Mouse (Mus musculus) testis, postnatal 10 days (tissue): ENCODE results near the gene Orm3.
A peak's percentile ranks its signal among the peaks of the same experiment; 100 is the strongest.

ENCODE experiments used
- DNase-seq: peaks from one replicate; pipeline ENCODE4 v3.0.0; 2021; ENCODE audit warnings: low spot score

Orm3 gene

DNA sequence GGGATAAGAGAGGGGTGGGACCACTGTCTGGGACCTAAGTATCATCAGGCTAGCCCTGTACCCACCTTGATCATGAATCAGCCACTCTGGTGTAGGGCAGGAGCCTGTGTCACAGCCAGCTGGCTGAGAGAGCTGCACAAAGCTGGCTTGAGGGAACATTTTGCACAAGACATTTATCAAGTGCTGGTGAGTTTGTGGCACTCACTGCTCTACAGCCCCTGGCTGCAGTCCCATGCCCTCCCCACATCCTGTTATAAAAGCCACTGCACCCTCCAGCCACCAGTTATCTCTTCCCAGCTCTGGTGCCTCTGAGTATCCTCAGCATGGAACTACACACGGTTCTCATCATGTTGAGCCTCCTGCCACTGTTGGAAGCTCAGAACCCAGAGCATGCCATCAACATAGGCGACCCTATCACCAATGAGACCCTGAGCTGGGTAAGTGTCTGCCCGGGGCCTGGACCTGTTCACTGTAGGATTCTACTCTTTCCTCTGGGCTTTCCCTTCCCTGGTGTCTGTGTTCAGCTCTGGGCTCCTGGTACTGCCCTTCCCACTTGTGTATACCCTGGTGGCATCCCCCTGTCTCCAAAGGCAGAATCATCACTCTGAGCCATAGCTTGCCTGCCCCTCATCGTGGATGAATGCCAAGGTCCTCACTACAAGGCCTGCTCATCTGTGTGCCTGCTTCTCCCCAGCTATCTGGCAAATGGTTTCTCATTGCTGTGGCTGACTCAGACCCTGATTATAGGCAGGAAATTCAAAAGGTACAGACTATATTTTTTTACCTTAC lies at the start of gene Orm3:
Gene Orm3 (plus strand): TSS at position 286 of the 789 bp plus-strand sequence.
- no peak for DNase-seq

- peak; percentile 97 for DNase-seq
These were observed 48.5 kb upstream of the Orm3 start for GRCm38 (mm10) chr4:63307175-63308062.

- no peak for DNase-seq
These were observed 47.6 kb upstream of the Orm3 start for GRCm38 (mm10) chr4:63308316-63308715.

DNA sequence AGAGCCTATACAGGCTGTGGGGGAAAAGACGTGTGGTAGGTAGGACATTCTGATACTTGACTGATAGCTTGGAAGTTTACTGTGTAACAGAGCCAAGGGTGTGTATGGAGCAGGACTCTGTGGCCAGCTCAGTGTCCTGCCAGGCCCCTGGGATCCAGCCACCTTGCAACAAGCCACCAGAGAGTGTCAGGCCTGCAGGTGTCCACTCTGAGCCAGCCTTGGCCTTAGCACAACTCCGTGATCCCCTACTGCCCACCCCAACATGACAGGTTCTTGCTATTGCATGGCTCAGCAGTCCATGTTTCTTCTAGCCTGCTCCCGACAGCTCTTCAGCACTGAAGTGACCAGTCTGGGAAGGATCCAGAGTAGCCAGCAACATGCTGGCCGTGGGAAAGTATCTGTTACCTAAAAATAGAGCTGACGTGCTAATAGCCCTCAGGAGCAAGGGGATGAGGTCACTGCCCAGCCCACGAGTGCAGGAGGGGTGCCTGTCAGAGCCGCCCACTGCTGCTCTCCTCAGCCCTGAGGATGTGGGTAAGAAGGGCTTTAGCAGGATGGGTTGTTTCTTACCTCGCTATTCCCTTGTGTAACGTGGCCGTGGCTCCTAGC lies 45.6 kb upstream of the Orm3 start:
- DNase-seq: no peak

DNA sequence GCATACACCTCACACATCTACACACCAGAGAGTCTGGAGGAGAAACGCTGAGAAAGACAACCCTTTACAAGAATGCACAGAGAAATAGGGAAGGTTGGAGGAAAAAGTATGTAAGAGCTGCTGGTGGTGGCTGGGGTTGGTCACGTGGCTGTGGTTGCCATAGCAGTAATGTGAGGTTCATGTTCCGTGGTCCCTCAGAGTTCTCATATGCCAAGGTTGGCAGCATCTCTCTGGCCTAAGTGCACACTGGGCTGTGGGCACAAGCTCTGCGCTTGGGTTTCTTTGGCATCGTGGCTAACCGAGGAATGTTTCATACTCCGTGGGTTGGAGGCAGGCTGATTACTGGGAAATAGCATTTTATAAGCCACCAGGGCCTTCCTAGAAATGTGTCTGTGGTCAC lies 44.5 kb upstream of the Orm3 start:
- no peak for DNase-seq

DNA sequence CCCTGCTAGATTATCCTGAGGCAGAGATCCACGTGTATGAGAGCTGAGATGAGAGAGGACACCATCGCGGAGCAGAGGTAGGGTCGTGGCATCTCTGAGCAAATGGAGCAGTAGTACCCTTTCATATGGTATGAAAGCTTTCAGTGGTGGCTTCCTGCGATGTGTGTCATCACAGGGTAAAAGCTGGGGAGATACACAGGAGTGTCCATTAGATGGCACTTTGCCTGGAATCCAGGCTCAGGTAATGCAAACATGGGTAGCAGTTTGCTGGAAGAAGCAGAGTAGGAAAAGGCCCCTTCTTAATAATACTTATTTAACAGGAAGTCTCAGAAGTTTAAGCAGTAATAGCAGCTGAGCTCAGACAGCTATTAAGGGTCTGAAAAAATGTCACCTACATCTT lies 41.9 kb upstream of the Orm3 start:
- no peak for DNase-seq

DNA sequence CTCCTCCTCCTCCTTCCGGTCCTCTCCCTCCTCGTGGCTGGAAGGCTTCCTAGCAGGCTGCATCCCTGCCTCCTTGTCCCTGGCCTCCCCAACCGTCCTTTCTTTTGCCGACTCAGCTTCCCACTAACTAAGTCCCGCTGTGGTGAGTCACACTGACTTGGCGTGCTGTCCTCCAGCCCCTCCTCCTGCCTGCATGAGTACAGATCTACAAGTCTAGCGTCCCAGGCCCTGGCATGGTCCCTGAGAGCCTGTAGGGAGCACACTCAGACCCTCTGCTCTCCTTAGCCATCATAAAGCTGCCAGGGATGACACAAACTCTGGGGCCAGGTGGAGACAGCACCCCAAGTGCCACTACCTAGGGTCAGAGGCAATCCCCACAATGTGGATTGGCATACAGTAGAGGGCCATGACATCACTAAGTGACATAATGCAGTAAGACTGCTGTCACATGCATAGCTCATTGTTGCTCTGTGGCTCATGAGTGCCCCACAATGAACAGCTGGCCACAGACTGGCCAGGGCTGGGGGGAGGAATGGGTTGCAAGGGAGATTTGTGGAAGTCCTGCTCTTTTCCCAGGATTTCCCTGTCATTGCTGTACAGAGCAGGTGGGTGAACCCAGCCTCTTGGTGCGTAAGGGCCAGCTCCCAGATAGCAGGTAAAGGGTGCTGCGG lies 39.8 kb upstream of the Orm3 start:
- no peak for DNase-seq

- peak; percentile 90 for DNase-seq
These were observed 36.4 kb upstream of the Orm3 start for GRCm38 (mm10) chr4:63319566-63319965.

- DNase-seq: no peak
These were observed 32.6 kb upstream of the Orm3 start for GRCm38 (mm10) chr4:63323275-63323815.

DNA sequence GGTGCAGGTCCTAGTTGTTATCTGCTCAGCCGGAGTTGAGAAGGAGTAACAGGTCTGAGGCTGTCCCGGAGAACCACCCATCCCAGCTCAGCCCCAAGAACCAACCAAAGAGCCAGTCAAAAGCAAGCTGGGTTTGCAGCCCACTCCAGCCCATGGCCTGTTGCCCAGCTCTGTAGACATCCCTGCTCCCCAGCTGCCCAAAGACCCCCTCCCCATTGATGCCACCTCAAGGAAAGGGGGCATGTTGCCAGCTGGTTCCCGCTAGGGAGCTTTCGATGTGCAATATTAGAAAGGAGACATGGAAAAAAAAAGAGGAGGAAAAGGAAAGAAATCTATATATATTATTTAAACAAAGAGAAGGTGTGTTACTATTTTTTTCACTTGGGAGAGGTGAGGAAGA lies 22.6 kb upstream of the Orm3 start:
- DNase-seq: no peak

- no peak for DNase-seq
These were observed 17.4 kb upstream of the Orm3 start for GRCm38 (mm10) chr4:63338414-63339076.

DNA sequence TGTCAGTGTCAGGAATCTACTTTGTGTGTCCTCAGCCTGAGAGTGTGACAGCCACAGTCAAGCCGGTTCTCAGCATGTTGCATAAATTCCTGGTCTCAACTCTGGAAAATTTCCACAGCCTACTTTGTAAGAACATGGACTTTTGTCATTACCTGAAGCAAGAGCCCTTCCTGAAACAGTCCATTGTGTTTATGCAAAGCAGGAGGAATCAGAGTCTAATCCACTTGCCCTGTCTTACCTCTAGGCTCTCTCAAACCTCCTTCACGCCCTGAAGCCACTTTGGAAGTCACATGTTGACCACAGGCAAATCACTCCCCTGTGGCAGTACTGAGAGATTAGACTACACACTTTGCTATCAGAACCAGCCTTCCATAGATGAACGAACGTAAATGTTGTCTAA lies 13.5 kb upstream of the Orm3 start:
- no peak for DNase-seq

DNA sequence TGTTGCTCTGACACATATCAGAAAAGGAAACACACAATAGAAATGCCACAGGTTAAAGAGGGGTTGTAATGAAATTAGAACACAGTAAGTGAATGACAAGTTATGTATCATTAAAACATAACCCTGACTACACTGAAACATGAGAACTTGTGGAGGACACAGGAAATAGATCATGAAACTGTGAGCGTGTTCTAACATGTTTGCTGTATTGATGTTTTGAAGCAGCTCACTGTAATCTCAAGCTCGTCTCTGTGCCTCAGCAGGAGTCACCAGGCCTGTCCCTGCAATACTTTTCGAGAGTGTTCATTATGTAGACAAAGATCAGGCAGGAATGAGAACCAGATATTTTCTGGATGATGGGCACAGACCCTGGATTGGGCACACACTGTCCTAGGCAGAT lies 12.4 kb upstream of the Orm3 start:
- DNase-seq: no peak

DNA sequence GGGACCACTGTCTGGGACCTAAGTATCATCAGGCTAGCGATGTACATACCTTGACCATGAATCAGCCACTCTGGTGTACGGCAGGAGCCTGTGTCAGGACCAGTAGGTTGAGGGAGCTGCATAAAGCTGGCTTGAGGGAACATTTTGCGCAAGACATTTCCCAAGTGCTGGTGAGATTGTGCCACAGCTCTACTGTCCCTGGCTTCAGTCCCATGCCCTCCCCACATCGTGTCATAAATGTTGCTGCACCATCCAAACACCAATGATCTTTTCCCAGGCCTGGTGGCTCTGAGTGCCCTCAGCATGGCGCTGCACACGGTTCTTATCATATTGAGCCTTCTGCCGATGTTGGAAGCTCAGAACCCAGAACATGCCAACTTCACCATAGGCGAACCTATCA lies 11.7 kb upstream of the Orm3 start, which contains the start of gene Orm1:
Gene Orm1 (plus strand): TSS at position 266 of the 400 bp plus-strand sequence.
- DNase-seq: no peak

GRCm38 (mm10) chr4:63345261-63345660 lies 10.7 kb upstream of the Orm3 start:
- DNase-seq: no peak

DNA sequence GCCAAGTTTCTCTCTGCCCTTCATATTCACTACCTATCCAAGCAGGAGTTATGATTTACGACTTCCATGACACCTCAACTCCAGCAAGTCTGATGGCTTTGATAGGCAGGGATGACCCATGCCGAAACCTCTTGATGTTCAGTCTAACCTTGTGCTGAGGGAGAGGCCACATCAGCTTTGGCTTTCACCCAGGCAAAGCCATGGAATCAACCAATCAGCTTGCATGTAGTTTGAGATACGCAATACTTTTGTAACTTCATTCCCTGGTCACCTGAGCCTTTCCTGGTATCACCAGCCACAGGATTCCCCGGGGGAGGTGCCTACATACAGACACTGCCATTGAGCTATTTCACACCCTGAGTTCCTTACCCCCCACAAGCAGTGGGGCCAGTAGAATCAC lies 9.3 kb upstream of the Orm3 start:
- no peak for DNase-seq

- no peak for DNase-seq
These were observed 7.4 kb upstream of the Orm3 start for GRCm38 (mm10) chr4:63348524-63348923.

DNA sequence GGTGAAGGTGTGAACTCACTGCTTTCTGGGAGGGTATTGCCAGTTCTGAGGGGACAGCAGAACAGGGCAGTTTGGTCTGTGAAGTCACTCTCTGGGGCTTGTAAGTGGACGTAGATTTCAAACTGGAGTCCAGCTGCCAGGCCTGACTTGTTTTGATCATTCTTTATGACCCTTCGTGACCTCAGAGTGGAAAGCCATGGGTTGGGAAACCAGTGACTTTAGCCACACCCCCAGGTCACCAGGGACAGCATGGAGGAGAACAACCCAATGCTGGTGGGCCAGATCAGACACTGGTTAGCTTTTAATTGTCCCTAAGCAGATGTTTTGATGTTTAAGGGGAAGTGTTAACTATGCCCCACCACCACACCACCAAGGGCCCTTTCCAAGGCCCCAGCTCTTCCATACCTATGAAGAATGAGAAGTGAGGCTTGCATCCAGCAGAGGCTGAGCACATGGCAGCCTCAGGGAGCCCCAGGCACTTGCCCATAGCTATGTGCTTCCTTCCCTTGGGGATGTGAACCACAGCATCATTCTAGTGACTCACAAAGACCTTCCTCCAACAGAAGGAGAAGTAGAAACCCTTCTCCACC lies 1.1 kb downstream of the Orm3 start:
- DNase-seq: no peak

- DNase-seq: no peak
These were observed 3.9 kb downstream of the Orm3 start for GRCm38 (mm10) chr4:63359861-63360260.

DNA sequence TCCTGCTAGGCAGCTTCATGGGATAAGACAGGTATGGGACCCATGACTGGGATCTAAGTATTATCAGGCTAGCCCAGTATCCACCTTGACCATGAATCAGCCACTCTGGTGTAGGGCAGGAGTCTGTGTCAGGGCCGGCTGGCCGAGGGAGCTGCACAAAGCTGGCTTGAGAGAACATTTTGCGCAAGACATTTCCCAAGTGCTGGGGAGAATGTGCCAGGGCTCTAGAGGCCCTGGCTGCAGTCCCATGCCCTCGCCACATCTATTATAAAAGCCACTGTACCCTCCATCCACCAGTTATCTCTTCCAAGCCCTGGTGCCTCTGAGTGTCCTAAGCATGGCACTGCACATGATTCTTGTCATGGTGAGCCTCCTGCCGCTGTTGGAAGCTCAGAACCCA lies 6.2 kb downstream of the Orm3 start, which contains the start of gene Orm2:
Gene Orm2 (plus strand): TSS at position 300 of the 400 bp plus-strand sequence.
- DNase-seq: no peak

DNA sequence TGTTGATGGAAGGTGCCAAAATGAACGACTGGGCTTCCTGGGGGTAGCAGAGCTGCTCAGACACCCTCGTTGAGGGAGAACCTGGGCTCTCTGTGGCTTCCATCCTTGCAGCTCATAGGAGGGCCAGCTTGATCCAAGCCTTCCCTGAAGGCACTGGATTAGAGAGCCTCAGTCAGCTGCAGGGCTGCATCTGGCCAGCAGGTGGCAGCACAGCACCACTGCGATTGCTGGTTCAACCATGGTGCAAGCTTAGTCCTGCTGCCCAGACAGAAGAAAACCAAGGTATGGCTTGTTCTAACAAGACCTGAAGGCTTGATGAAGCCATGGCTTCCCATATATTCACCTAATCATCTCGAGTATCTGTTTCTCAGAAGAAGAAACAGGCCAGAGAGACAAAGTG lies 12.6 kb downstream of the Orm3 start:
- DNase-seq: peak; percentile 93
